In the genomic region with DNA sequence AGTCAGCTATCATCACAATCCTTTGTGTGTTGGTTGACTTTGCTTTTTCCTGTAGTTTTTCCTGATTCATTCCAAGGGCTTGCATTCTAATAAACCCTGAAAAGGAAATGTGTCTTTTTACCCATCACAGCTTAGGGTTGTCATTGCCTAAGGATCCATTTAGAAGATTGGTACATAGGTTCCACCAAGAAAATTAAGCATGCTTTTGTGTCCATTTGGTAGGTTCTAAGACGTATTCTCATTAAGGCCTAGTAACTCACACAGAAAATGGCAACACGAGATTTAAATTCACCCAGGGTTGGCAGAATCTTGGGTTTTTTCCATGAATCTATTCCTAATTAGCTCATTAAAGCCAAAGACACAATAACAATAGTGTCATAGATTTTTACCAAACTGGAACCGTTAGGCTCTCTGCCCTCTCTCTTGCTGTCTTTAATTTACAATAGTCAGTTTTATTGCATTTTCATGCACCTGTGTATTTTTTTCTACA, we compare ENCODE assay signal across 27 mouse cellular contexts.
"Had no signal": no experiment of that assay in that cellular context is flagged by ENCODE, and none has a peak within 500 bp of the region (broad histone marks: within the 10 kb centered on the region; RNA-seq: fewer than 3 reads in every experiment).

No protein-coding gene starts in this region.

- H3K9ac ChIP-seq: heart, embryonic 12.5 days; hindbrain, embryonic 12.5 days; hindbrain, embryonic 15.5 days; kidney, embryonic 15.5 days; limb, embryonic 13.5 days; limb, embryonic 15.5 days; liver, embryonic 12.5 days; liver, embryonic 14.5 days had no signal

- H3K4me2 ChIP-seq: heart, embryonic 12.5 days; hindbrain, embryonic 12.5 days; hindbrain, embryonic 15.5 days; kidney, embryonic 15.5 days; limb, embryonic 13.5 days; limb, embryonic 15.5 days; liver, embryonic 12.5 days had no signal

- DNase-seq: gastrocnemius, postnatal 10 days; gastrocnemius, postnatal 25 days; heart, adult 18-20 months; heart, postnatal 10 days; heart, postnatal 4 days; kidney, adult 11 months; kidney, adult 2 months; kidney, adult 9 months; kidney, postnatal 14 days; kidney, postnatal 36 days; layer of hippocampus, adult 9-11 months; layer of hippocampus, postnatal 36 days; left cerebral cortex, postnatal 4 days; lung, adult 18-20 months had no signal

- H3K4me3 ChIP-seq: heart, embryonic 10.5 days; heart, embryonic 12.5 days; hindbrain, embryonic 10.5 days; hindbrain, embryonic 12.5 days; hindbrain, embryonic 15.5 days; kidney, embryonic 15.5 days; limb, embryonic 13.5 days; limb, embryonic 15.5 days; liver, embryonic 12.5 days had no signal

- ATAC-seq: hindbrain, postnatal 0 days; intestine, embryonic 16.5 days; liver, embryonic 12.5 days had no signal

- H3K27ac ChIP-seq: heart, embryonic 10.5 days; hindbrain, embryonic 10.5 days; hindbrain, embryonic 12.5 days; hindbrain, embryonic 15.5 days; hindbrain, postnatal 0 days; kidney, embryonic 15.5 days; kidney, postnatal 0 days; limb, embryonic 13.5 days; limb, embryonic 15.5 days; liver, embryonic 12.5 days; liver, embryonic 14.5 days had no signal

- H3K27me3 ChIP-seq: heart, embryonic 12.5 days; hindbrain, embryonic 12.5 days; hindbrain, embryonic 15.5 days; kidney, embryonic 15.5 days; limb, embryonic 13.5 days; limb, embryonic 15.5 days; liver, embryonic 12.5 days had no signal

- H3K4me1 ChIP-seq: heart, embryonic 10.5 days; heart, embryonic 12.5 days; hindbrain, embryonic 10.5 days; hindbrain, embryonic 12.5 days; hindbrain, embryonic 15.5 days; kidney, embryonic 15.5 days; limb, embryonic 13.5 days; limb, embryonic 15.5 days; liver, embryonic 12.5 days had no signal

- H3K9me3 ChIP-seq: heart, embryonic 10.5 days; heart, embryonic 12.5 days; hindbrain, embryonic 10.5 days; hindbrain, embryonic 12.5 days; hindbrain, embryonic 15.5 days; kidney, embryonic 15.5 days; limb, embryonic 13.5 days; limb, embryonic 15.5 days; liver, embryonic 12.5 days had no signal

- H3K36me3 ChIP-seq: heart, embryonic 10.5 days; heart, embryonic 12.5 days; hindbrain, embryonic 10.5 days; hindbrain, embryonic 12.5 days; hindbrain, embryonic 15.5 days; kidney, embryonic 15.5 days; limb, embryonic 13.5 days; limb, embryonic 15.5 days; liver, embryonic 12.5 days had no signal
